Mouse (Mus musculus): ENCODE results near the gene Tmem176b.

GRCm38 (mm10) chr6:48860851-48861250 lies 19.6 kb upstream of the Tmem176b start:
- no peak for TF ChIP-seq ZC3H11A (IDR thresholded peaks at IDR 0.05; ENCODE audit: borderline replicate concordance, low read depth, low read length)
- TF ChIP-seq CHD2 (IDR thresholded peaks at IDR 0.05; ENCODE audit: low read depth, low read length): no peak
